ENCODE assay signal across 16 mouse cellular contexts in genomic region chr11:73108898-73109625, GRCm38 (mm10). TPM values are rescaled to one million over a fixed set of nuclear protein-coding genes. Genes with fewer than 3 reads are reported as not detected.
A peak's percentile ranks its signal among the peaks of the same experiment; 100 is the strongest.
DNase-seq lines count a peak whose midpoint lies in the region; ATAC-seq and TF ChIP-seq lines count a peak whose summit lies in the region.
"Had no signal": no experiment of that assay in that cellular context is flagged by ENCODE, and none has a peak within 500 bp of the region (broad histone marks: within the 10 kb centered on the region; RNA-seq: fewer than 3 reads in every experiment).

No protein-coding gene starts in this region.

- WGBS in heart, embryonic 13.5 days, result 61% methylated on average over 14 of the region's 14 CpGs
- 44% methylated on average over 14 of the region's 14 CpGs for WGBS in liver, embryonic 16.5 days (ENCODE audit: insufficient replicate concordance)
- 51% methylated on average over 14 of the region's 14 CpGs for WGBS in liver, embryonic 12.5 days (ENCODE audit: insufficient replicate concordance)
- WGBS in lung, postnatal 0 days, result 68% methylated on average over 14 of the region's 14 CpGs

- no peak for DNase-seq in heart, postnatal 36 days
- peak; percentile 16 to 21 for DNase-seq in heart, postnatal 10 days
- no peak for DNase-seq in right cerebral cortex, adult 18-20 months
- no peak for DNase-seq in lung, postnatal 0 days (ENCODE audit: low spot score)
- DNase-seq: lung, postnatal 14 days; retina, postnatal 1 day had no signal

- H3K4me2 ChIP-seq in heart, embryonic 13.5 days, result no peak overlapping the region
- H3K4me2 ChIP-seq in liver, embryonic 16.5 days (ENCODE audit: low read depth, low read length), result no peak overlapping the region
- no peak overlapping the region for H3K4me2 ChIP-seq in liver, embryonic 12.5 days
- no peak overlapping the region for H3K4me2 ChIP-seq in lung, postnatal 0 days (replicated peaks; ENCODE audit: low read depth, low read length)
- H3K4me2 ChIP-seq: embryonic facial prominence, embryonic 13.5 days; limb, embryonic 15.5 days; midbrain, embryonic 11.5 days; neural tube, embryonic 15.5 days had no signal

- peak overlapping the region; percentile 39; the same call in 1 of the 2 replicates for H3K27ac ChIP-seq in heart, embryonic 13.5 days (replicated peaks)
- peak overlapping the region; percentile 47; the same call in 1 of the 2 replicates for H3K27ac ChIP-seq in liver, embryonic 16.5 days (ENCODE audit: low read length)
- H3K27ac ChIP-seq in liver, embryonic 12.5 days, result no peak overlapping the region
- H3K27ac ChIP-seq in lung, postnatal 0 days (ENCODE audit: low read length), result no peak overlapping the region
- H3K27ac ChIP-seq: embryonic facial prominence, embryonic 13.5 days; kidney, postnatal 0 days; limb, embryonic 15.5 days; neural tube, embryonic 15.5 days had no signal

- no peak for TF ChIP-seq CTCF in lung, postnatal 0 days (IDR thresholded peaks at IDR 0.05)

- H3K4me3 ChIP-seq in heart, embryonic 13.5 days, result no peak overlapping the region
- no peak overlapping the region for H3K4me3 ChIP-seq in liver, embryonic 16.5 days (ENCODE audit: low read depth, low read length)
- H3K4me3 ChIP-seq in liver, embryonic 12.5 days, result no peak overlapping the region
- no peak overlapping the region for H3K4me3 ChIP-seq in lung, postnatal 0 days (ENCODE audit: low read depth, low read length)
- H3K4me3 ChIP-seq: embryonic facial prominence, embryonic 13.5 days; limb, embryonic 15.5 days; neural tube, embryonic 15.5 days had no signal

- no peaks in the 10 kb centered on the region for H3K36me3 ChIP-seq in heart, embryonic 13.5 days
- H3K36me3 ChIP-seq in liver, embryonic 16.5 days (ENCODE audit: control insufficient read depth, insufficient read depth), result no peaks in the 10 kb centered on the region
- H3K36me3 ChIP-seq in liver, embryonic 12.5 days, result no peaks in the 10 kb centered on the region
- H3K36me3 ChIP-seq in lung, postnatal 0 days (ENCODE audit: insufficient read depth, low read length), result no peaks in the 10 kb centered on the region
- H3K36me3 ChIP-seq: embryonic facial prominence, embryonic 13.5 days; limb, embryonic 15.5 days; neural tube, embryonic 15.5 days had no signal

- TF ChIP-seq EP300 in lung, postnatal 0 days (IDR thresholded peaks at IDR 0.05), result no peak

- H3K27me3 ChIP-seq in heart, embryonic 13.5 days (replicated peaks), result no peaks in the 10 kb centered on the region; the same call in 1 of the 2 replicates
- no peaks in the 10 kb centered on the region for H3K27me3 ChIP-seq in liver, embryonic 16.5 days (ENCODE audit: control insufficient read depth, insufficient read depth, low read depth, low read length)
- no peaks in the 10 kb centered on the region for H3K27me3 ChIP-seq in liver, embryonic 12.5 days (replicated peaks)
- H3K27me3 ChIP-seq in lung, postnatal 0 days (replicated peaks; ENCODE audit: insufficient read depth, low read length), result no peaks in the 10 kb centered on the region
- H3K27me3 ChIP-seq: embryonic facial prominence, embryonic 13.5 days; limb, embryonic 15.5 days; neural tube, embryonic 15.5 days had no signal

- peaks cover 21% of the 10 kb centered on the region for H3K4me1 ChIP-seq in heart, embryonic 13.5 days
- no peaks in the 10 kb centered on the region; the same call in none of the 2 replicates for H3K4me1 ChIP-seq in liver, embryonic 16.5 days (ENCODE audit: control insufficient read depth, low read depth, low read length)
- H3K4me1 ChIP-seq in liver, embryonic 12.5 days, result peaks cover 24% of the 10 kb centered on the region
- H3K4me1 ChIP-seq in lung, postnatal 0 days (ENCODE audit: insufficient read depth, low read depth, low read length), result no peaks in the 10 kb centered on the region
- H3K4me1 ChIP-seq: embryonic facial prominence, embryonic 13.5 days; limb, embryonic 15.5 days; neural tube, embryonic 15.5 days had no signal

- no peaks in the 10 kb centered on the region for H3K9me3 ChIP-seq in heart, embryonic 13.5 days
- no peaks in the 10 kb centered on the region for H3K9me3 ChIP-seq in liver, embryonic 16.5 days (replicated peaks; ENCODE audit: control insufficient read depth, low read length)
- no peaks in the 10 kb centered on the region for H3K9me3 ChIP-seq in liver, embryonic 12.5 days (replicated peaks)
- H3K9me3 ChIP-seq in lung, postnatal 0 days (ENCODE audit: low read length), result no peaks in the 10 kb centered on the region
- H3K9me3 ChIP-seq: embryonic facial prominence, embryonic 13.5 days; limb, embryonic 15.5 days; neural tube, embryonic 15.5 days had no signal

- intact Hi-C loops in heart, postnatal 36 days (cut with DNase I), result loop anchor here (5.0 kb wide), 1 partner anchor 37 kb away; no protein-coding TSS in a partner anchor
- intact Hi-C loops in heart, postnatal 10 days (cut with DNase I), result loop anchor here (5.0 kb wide), 1 partner anchor 102 kb away; no protein-coding TSS in a partner anchor

- no peak for ATAC-seq in heart, embryonic 13.5 days (ENCODE audit: extremely low read depth, insufficient number of reproducible peaks, low FRiP score, low TSS enrichment)
- 0 out of 2 replicates have a peak, but pooled peaks have one; percentile 30 for ATAC-seq in liver, embryonic 16.5 days (ENCODE audit: low read depth)
- ATAC-seq in liver, embryonic 12.5 days, result no peak
- ATAC-seq in common myeloid progenitor, adult 5-6 weeks (replicated peaks; ENCODE audit: low read depth, poor library complexity, severe bottlenecking), result 0 out of 2 replicates have a peak, but pooled peaks have one; percentile 10
- no peak for ATAC-seq in lung, postnatal 0 days

- H3K9ac ChIP-seq in heart, embryonic 13.5 days, result peak overlapping the region; percentile 26; the same call in 1 of the 2 replicates
- H3K9ac ChIP-seq in liver, embryonic 16.5 days (ENCODE audit: low read depth, low read length), result no peak overlapping the region
- no peak overlapping the region for H3K9ac ChIP-seq in liver, embryonic 12.5 days
- no peak overlapping the region for H3K9ac ChIP-seq in lung, postnatal 0 days (replicated peaks; ENCODE audit: low read depth)
- H3K9ac ChIP-seq: embryonic facial prominence, embryonic 13.5 days; limb, embryonic 15.5 days; neural tube, embryonic 15.5 days had no signal

RNA-seq across cellular contexts. Expression of gene Itgae, which starts 18.7 kb away (rescaled TPM):
- 0.24 and 0.27 TPM in 2 replicates for polyA plus RNA-seq in heart, embryonic 13.5 days (2015; fragmentation: Nextera tagmentation; extraction: Ambion mirVana)
- total RNA-seq in heart, postnatal 36 days (2021), result under 1 TPM in 1 of 2 experiments, not detected in 1; 0.14 TPM
- 0.26 and 0.34 TPM in 2 replicates for polyA plus RNA-seq in liver, embryonic 16.5 days (2015; fragmentation: Nextera tagmentation; extraction: Ambion mirVana)
- 0.14 and 0.19 TPM in 2 replicates for polyA plus RNA-seq in liver, embryonic 12.5 days (2016; fragmentation: Nextera tagmentation; extraction: Ambion mirVana)
- total RNA-seq in common myeloid progenitor, adult 5-6 weeks (2017), result 0.05 TPM in 1 of 2 replicates, not detected in the other
- total RNA-seq in heart, postnatal 10 days (2021), result under 1 TPM in 1 of 2 experiments, not detected in 1; 0.07 TPM
- 0.23 and 0.30 TPM in 2 replicates for polyA plus RNA-seq in lung, postnatal 0 days (2015; fragmentation: Nextera tagmentation; extraction: Ambion mirVana)

RNA-seq across cellular contexts. Expression of gene Haspin, which starts 29.0 kb away (rescaled TPM):
- 11.5 and 11.9 TPM in 2 replicates for polyA plus RNA-seq in heart, embryonic 13.5 days (2015; fragmentation: Nextera tagmentation; extraction: Ambion mirVana)
- total RNA-seq in heart, postnatal 36 days (2021), result under 1 TPM; 0.22 to 0.28 TPM
- 10.6 and 11.1 TPM in 2 replicates for polyA plus RNA-seq in liver, embryonic 16.5 days (2015; fragmentation: Nextera tagmentation; extraction: Ambion mirVana)
- 18.4 and 18.5 TPM in 2 replicates for polyA plus RNA-seq in liver, embryonic 12.5 days (2016; fragmentation: Nextera tagmentation; extraction: Ambion mirVana)
- total RNA-seq in common myeloid progenitor, adult 5-6 weeks (2017), result 18.6 and 22.8 TPM in 2 replicates
- 1 to 10 TPM; 2.4 TPM for total RNA-seq in heart, postnatal 10 days (2021)
- 2.4 and 2.5 TPM in 2 replicates for polyA plus RNA-seq in lung, postnatal 0 days (2015; fragmentation: Nextera tagmentation; extraction: Ambion mirVana)
- total RNA-seq: gastrocnemius, adult 8-10 months had no signal

RNA-seq across cellular contexts. Expression of gene P2rx5, which starts 51.2 kb away (rescaled TPM):
- 1.1 and 2.0 TPM in 2 replicates for polyA plus RNA-seq in heart, embryonic 13.5 days (2015; fragmentation: Nextera tagmentation; extraction: Ambion mirVana)
- total RNA-seq in heart, postnatal 36 days (2021), result 10 to 100 TPM; 13.1 to 17.9 TPM
- polyA plus RNA-seq in liver, embryonic 16.5 days (2015; fragmentation: Nextera tagmentation; extraction: Ambion mirVana), result 0.11 and 0.22 TPM in 2 replicates
- 0.32 and 0.54 TPM in 2 replicates for polyA plus RNA-seq in liver, embryonic 12.5 days (2016; fragmentation: Nextera tagmentation; extraction: Ambion mirVana)
- not detected in 2 replicates for total RNA-seq in common myeloid progenitor, adult 5-6 weeks (2017)
- 1 to 10 TPM; 7.4 to 8.1 TPM for total RNA-seq in heart, postnatal 10 days (2021)
- 1.4 and 2.2 TPM in 2 replicates for polyA plus RNA-seq in lung, postnatal 0 days (2015; fragmentation: Nextera tagmentation; extraction: Ambion mirVana)

Comparison
In these comparisons a context has a peak if more than half of its experiments do, and no peak if none do; other contexts are left out.
1. ATAC-seq: peak in liver, embryonic 16.5 days (single experiment) and common myeloid progenitor, adult 5-6 weeks (single experiment); none in heart, embryonic 13.5 days (single experiment), liver, embryonic 12.5 days (single experiment) and lung, postnatal 0 days (single experiment).
2. H3K27ac ChIP-seq: peak in heart, embryonic 13.5 days (single experiment) and liver, embryonic 16.5 days (single experiment); none in liver, embryonic 12.5 days (single experiment) and lung, postnatal 0 days (single experiment).
3. DNase-seq: peak in heart, postnatal 10 days (2 of 2); none in heart, postnatal 36 days (0 of 2), right cerebral cortex, adult 18-20 months (single experiment) and lung, postnatal 0 days (single experiment).